Mouse (Mus musculus) neural tube, embryonic 12.5 days (tissue): ENCODE data around the gene Rps19bp1. TPM values are rescaled to one million over a fixed set of nuclear protein-coding genes. Genes with fewer than 3 reads are reported as not detected.

ENCODE experiments used
- ATAC-seq: fragments of 200-750 bp; cut with Nextera tagmentation; 2 replicates; pipeline ENCODE4 v1.8.0; 2017; ENCODE audit warnings: low read depth, mild to moderate bottlenecking, moderate TSS enrichment, moderate library complexity; ENCODE audit not compliant: low FRiP score
- H3K27ac ChIP-seq: fragments of 300-500 bp; sonication (generic); 2 replicates; pipeline ENCODE4 v1.5.1; 2016
- H3K27me3 ChIP-seq: fragments of 300-500 bp; sonication (generic); replicated peaks from 2 replicates; pipeline ENCODE4 v1.6.1; 2016; ENCODE audit warnings: mild to moderate bottlenecking
- H3K36me3 ChIP-seq: fragments of 300-500 bp; sonication (generic); 2 replicates; pipeline ENCODE4 v1.6.1; 2016; ENCODE audit warnings: mild to moderate bottlenecking
- H3K4me1 ChIP-seq: fragments of 300-500 bp; sonication (generic); 2 replicates; pipeline ENCODE4 v1.6.1; 2016
- H3K4me2 ChIP-seq: fragments of 300-500 bp; sonication (generic); replicated peaks from 2 replicates; pipeline ENCODE4 v1.6.1; 2016; ENCODE audit warnings: mild to moderate bottlenecking
- H3K4me3 ChIP-seq: fragments of 300-500 bp; sonication (generic); 2 replicates; pipeline ENCODE4 v1.5.1; 2016
- H3K9ac ChIP-seq: fragments of 300-500 bp; sonication (generic); 2 replicates; pipeline ENCODE4 v1.6.1; 2016; ENCODE audit warnings: mild to moderate bottlenecking
- H3K9me3 ChIP-seq: fragments of 300-500 bp; sonication (generic); 2 replicates; pipeline ENCODE4 v1.6.1; 2016; ENCODE audit warnings: mild to moderate bottlenecking
- WGBS: fragments of 180-500 bp; shearing (Covaris S2); methylation state at CpG from one replicate; pipeline ENCODE4 v1.1.7; 2016; 5-methylcytosine and 5-hydroxymethylcytosine counted together
- polyA plus RNA-seq: library from polyadenylated mRNA; unstranded; fragments of >200 nt; fragmentation: Nextera tagmentation; extraction: Ambion mirVana; gene quantifications from 2 replicates; pipeline ENCODE4 v1.2.1, GENCODE M21; 2016

The Rps19bp1 gene
- polyA plus RNA-seq, 1 experiment from 2014 or later = 63.9 TPM

GRCm38 (mm10) chr15:80277107-80277506, 13.0 kb upstream of the Rps19bp1 start:
- no peak overlapping the region for H3K4me3 ChIP-seq
- no peak overlapping the region for H3K4me2 ChIP-seq
- no peak overlapping the region for H3K27ac ChIP-seq
- ATAC-seq = no peak
- H3K36me3 ChIP-seq = no peaks in the 10 kb centered on the region
- no peaks in the 10 kb centered on the region for H3K9me3 ChIP-seq
- H3K4me1 ChIP-seq = peaks cover 8% of the 10 kb centered on the region; the same call in 1 of the 2 replicates
- H3K9ac ChIP-seq = no peak overlapping the region
- WGBS = 45% methylated on average over 9 of the region's 9 CpGs
- peaks cover 8% of the 10 kb centered on the region for H3K27me3 ChIP-seq

- Histone ChIP-seq H3K27ac (no peak overlapping the region), H3K9ac (no peak overlapping the region), H3K36me3 (no peaks in the 10 kb centered on the region), H3K27me3 (peaks cover 6% of the 10 kb centered on the region), H3K4me2 (no peak overlapping the region), H3K4me3 (no peak overlapping the region), H3K9me3 (peaks cover 7% of the 10 kb centered on the region; the same call in 1 of the 2 replicates), H3K4me1 (peaks cover 7% of the 10 kb centered on the region; the same call in 1 of the 2 replicates)
- WGBS = 53% methylated on average over 3 of the region's 3 CpGs
- ATAC-seq = no peak
Observed at GRCm38 (mm10) chr15:80271858-80272396, 7.8 kb upstream of the Rps19bp1 start.

GRCm38 (mm10) chr15:80266281-80266680, 2.2 kb upstream of the Rps19bp1 start:
- Histone ChIP-seq H3K36me3 (no peaks in the 10 kb centered on the region; the same call in 1 of the 2 replicates), H3K27ac (no peak overlapping the region), H3K4me3 (no peak overlapping the region), H3K9me3 (peaks cover 7% of the 10 kb centered on the region; the same call in 1 of the 2 replicates), H3K9ac (no peak overlapping the region), H3K27me3 (no peaks in the 10 kb centered on the region), H3K4me1 (peaks cover 14% of the 10 kb centered on the region), H3K4me2 (no peak overlapping the region)
- ATAC-seq = 0 out of 2 replicates have a peak, but pooled peaks have one; percentile 8
- 2% methylated on average over 2 of the region's 2 CpGs for WGBS

GRCm38 (mm10) chr15:80261100-80261499, 3.0 kb downstream of the Rps19bp1 start:
- ATAC-seq = no peak

GRCm38 (mm10) chr15:80260677-80261076, 3.4 kb downstream of the Rps19bp1 start:
- WGBS = 17% methylated on average over 3 of the region's 3 CpGs
- Histone ChIP-seq H3K4me3 (no peak overlapping the region), H3K4me1 (peaks cover 35% of the 10 kb centered on the region), H3K27me3 (no peaks in the 10 kb centered on the region), H3K27ac (no peak overlapping the region), H3K9ac (no peak overlapping the region), H3K9me3 (no peaks in the 10 kb centered on the region), H3K4me2 (no peak overlapping the region), H3K36me3 (peaks cover 43% of the 10 kb centered on the region)
- ATAC-seq = no peak

More at GRCm38 (mm10) chr15:80261100-80261499, 3.0 kb downstream of the Rps19bp1 start:
- no peak overlapping the region for H3K27ac ChIP-seq
- peaks cover 35% of the 10 kb centered on the region for H3K4me1 ChIP-seq
- H3K27me3 ChIP-seq = no peaks in the 10 kb centered on the region
- no peak overlapping the region for H3K4me2 ChIP-seq
- H3K9me3 ChIP-seq = no peaks in the 10 kb centered on the region
- H3K9ac ChIP-seq = no peak overlapping the region
- WGBS = 84% methylated on average over 7 of the region's 7 CpGs
- no peak overlapping the region for H3K4me3 ChIP-seq
- H3K36me3 ChIP-seq = peaks cover 42% of the 10 kb centered on the region

- H3K4me1 ChIP-seq = peaks cover 35% of the 10 kb centered on the region
- no peaks in the 10 kb centered on the region for H3K27me3 ChIP-seq
- no peak for ATAC-seq
- H3K9ac ChIP-seq = peak overlapping the region; percentile 13; the same call in 1 of the 2 replicates
- H3K36me3 ChIP-seq = peaks cover 43% of the 10 kb centered on the region
- no peak overlapping the region for H3K4me3 ChIP-seq
- WGBS = 78% methylated on average over 8 of the region's 8 CpGs
- H3K27ac ChIP-seq = no peak overlapping the region
- H3K4me2 ChIP-seq = no peak overlapping the region
- no peaks in the 10 kb centered on the region for H3K9me3 ChIP-seq
Observed at GRCm38 (mm10) chr15:80259406-80260045, 4.6 kb downstream of the Rps19bp1 start.

- Histone ChIP-seq H3K4me2 (peak overlapping the region; percentile 98), H3K4me1 (peaks cover 39% of the 10 kb centered on the region), H3K27ac (0 out of 2 replicates have a peak overlapping the region, but pooled peaks have one; percentile 32), H3K9me3 (no peaks in the 10 kb centered on the region), H3K36me3 (peaks cover 43% of the 10 kb centered on the region), H3K27me3 (no peaks in the 10 kb centered on the region), H3K9ac (0 out of 2 replicates have a peak overlapping the region, but pooled peaks have one; percentile 17), H3K4me3 (no peak overlapping the region)
- ATAC-seq = no peak
- 68% methylated on average over 11 of the region's 11 CpGs for WGBS
Observed at GRCm38 (mm10) chr15:80258240-80259170, 5.6 kb downstream of the Rps19bp1 start.

GRCm38 (mm10) chr15:80257602-80258239, 6.4 kb downstream of the Rps19bp1 start:
- Histone ChIP-seq H3K36me3 (peaks cover 43% of the 10 kb centered on the region), H3K9me3 (no peaks in the 10 kb centered on the region), H3K27ac (0 out of 2 replicates have a peak overlapping the region, but pooled peaks have one; percentile 32), H3K9ac (peak overlapping the region; percentile 17; the same call in 1 of the 2 replicates), H3K4me1 (peaks cover 33% of the 10 kb centered on the region), H3K4me3 (peak overlapping the region; percentile 11; the same call in 1 of the 2 replicates), H3K27me3 (no peaks in the 10 kb centered on the region), H3K4me2 (peak overlapping the region; percentile 98)
- ATAC-seq = no peak
- WGBS = 44% methylated on average over 4 of the region's 4 CpGs

GRCm38 (mm10) chr15:80256656-80257601, 7.2 kb downstream of the Rps19bp1 start:
- Histone ChIP-seq H3K27me3 (no peaks in the 10 kb centered on the region), H3K9ac (peak overlapping the region; percentile 100), H3K4me1 (peaks cover 33% of the 10 kb centered on the region), H3K27ac (peak overlapping the region; percentile 95), H3K4me3 (peak overlapping the region; percentile 100), H3K9me3 (no peaks in the 10 kb centered on the region), H3K36me3 (peaks cover 43% of the 10 kb centered on the region), H3K4me2 (peak overlapping the region; percentile 98)
- ATAC-seq = no peak
- 69% methylated on average over 12 of the region's 12 CpGs for WGBS

GRCm38 (mm10) chr15:80256242-80256641, 7.9 kb downstream of the Rps19bp1 start:
- Histone ChIP-seq H3K9ac (peak overlapping the region; percentile 100), H3K9me3 (no peaks in the 10 kb centered on the region), H3K27ac (peak overlapping the region; percentile 95; the same call in 1 of the 2 replicates), H3K36me3 (peaks cover 43% of the 10 kb centered on the region), H3K4me3 (peak overlapping the region; percentile 100), H3K4me1 (peaks cover 33% of the 10 kb centered on the region), H3K4me2 (peak overlapping the region; percentile 98), H3K27me3 (no peaks in the 10 kb centered on the region)
- ATAC-seq = no peak
- WGBS = 15% methylated on average over 16 of the region's 16 CpGs
